Mouse (Mus musculus): ENCODE measurements around the gene 2010003K11Rik.
"Not testable (repeated sequence)": the region's sequence is repeated elsewhere in the genome, so short reads cannot be mapped to it uniquely, and the experiment has no call there.

The 2010003K11Rik gene

DNA sequence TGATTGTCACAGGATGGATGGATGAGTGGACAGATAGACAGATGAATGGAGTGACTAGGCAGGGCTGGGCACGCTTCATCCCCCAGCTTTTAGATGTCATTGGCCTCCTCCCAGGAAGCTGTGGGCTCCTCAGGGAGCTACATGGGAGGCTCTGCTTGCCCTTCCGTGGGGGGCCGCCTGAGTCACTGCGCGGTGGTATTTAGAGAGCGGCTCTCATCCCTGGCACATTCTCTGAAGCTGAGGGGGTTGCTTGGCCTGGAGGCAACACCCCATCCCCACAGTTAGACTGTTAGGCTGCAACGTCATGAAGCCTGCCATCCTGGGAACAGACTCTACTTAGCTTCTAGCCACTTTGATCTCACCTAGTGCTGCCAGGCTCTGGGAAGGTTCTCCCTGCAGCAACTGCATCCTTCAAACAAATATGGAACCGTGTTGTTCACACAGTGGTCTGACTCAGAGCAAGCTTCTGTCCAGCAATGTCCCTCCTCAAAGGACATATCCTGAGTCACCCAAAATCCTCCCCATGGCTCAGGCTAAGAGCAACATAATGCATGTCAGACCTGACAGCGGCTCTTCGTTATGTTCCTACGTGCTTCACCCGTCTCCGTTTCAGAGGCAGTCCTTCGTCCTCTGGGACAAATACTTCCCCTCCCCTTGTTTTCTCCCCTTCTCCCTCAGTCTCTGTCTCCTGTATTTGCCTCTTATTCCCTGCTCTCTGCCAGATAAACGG lies 43.1 kb downstream of the 2010003K11Rik start:
- DNase-seq = no peak

DNA sequence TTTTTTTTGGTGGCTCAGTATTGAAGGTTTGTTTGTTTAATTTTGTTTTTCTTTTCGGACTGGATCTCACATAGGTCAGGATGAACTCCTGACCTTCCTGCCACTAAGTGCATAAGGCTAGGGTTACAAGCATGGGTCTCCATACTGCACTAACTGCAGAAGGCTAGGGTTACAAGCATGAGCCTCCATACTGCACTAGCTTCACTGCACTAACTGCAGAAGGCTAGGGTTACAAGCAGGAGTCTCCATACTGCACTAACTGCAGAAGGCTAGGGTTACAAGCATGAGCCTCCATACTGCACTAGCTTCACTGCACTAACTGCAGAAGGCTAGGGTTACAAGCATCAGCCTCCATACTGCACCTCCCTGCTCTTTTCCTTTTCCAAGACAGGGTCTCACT lies 44.3 kb downstream of the 2010003K11Rik start:
- DNase-seq = not testable (repeated sequence)

DNA sequence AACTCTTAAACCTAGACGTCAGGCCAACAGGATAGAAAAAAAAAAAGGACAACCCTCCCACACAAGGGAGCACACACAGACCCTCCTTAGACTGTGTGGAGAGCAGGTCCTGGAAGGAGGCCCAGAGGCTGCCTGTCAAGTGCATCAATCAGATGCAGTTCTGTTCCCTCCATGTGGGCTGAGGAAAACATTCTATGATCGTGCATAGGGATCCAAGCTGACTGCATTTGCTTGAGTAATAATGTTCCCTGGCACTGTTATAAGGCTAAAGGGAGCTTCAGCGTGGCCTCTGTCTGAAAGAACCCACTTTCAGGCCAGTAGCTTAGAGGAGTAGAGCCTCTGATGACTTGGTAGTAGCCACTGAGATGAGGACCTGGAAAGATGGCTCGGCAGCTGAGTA lies 45.9 kb downstream of the 2010003K11Rik start:
- DNase-seq = no peak

DNA sequence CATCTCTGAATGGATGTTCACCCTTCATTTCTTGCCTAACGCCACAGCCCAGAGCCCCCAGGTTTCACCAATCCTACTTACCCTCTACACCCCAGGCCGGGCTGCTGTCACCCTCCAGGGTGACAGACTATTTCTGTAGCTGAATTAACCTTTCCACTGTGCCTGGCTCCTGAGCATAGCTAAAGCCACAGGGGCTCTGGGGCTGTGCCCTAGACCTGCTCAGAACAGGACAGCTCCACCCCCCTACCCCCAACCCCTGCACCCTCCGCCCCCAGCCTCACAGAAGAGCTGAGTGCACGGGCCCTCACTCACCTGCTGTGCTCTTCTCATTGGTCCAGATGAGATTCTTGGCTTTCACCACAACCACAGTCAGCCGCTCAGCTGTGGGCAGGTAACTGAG lies 46.4 kb downstream of the 2010003K11Rik start:
- no peak for DNase-seq

DNA sequence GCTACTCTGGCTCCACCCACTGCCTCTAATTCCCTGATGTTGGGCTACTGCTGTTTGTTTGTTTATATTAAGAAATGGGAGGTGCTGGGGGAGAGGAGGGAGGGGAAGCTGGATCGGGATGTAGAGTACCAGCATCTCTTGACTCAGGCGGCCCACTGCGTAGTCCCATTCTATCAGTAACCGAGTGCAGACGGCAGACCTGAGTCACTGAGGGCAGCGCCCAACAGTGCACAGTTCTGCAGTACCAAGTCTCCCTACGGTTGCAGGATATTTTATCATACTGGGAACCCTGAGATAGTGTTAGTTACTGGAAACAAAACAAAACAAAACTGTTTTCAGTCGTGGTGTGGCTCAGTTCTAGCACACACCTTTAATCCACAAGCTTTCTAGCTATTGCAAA lies 47.3 kb downstream of the 2010003K11Rik start:
- no peak for DNase-seq

DNA sequence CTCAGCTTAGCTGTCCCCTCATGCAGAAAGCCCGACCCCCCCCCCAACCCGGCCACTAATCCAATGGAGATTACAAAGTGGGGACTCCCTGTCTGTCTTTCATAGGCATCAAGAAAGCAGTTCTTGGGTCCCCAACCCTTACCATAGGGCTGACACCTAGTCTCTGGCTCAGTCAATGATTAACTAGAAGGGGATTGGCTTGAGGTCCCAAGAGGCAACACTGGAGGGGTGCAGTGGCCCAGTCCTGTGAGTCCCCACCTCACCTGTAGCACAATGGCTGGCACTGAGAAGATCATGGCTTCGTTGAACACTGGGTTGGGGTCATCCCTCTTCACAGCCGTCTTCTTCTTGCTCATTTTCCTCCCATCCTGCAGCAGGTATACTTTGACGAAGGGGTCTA lies 47.7 kb downstream of the 2010003K11Rik start:
- no peak for DNase-seq

DNA sequence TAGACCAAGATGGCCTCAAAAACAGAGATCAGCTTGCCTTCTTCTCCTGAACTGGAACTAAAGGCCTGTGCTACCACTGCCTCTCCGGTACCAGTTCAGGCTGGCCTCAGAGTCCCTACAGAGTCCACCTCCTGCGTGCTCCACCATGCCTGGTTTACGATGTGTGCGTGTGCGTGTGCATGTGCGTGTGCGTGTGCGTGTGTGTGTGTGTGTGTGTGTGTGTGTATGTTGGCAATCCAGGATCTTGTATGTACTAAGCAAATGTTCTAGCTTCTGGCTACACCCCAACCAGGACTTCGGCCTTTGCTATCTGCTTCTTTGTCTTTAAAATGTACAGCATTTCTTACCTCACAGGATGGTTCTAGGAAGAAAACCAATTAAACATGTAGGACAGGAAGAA lies 49.2 kb downstream of the 2010003K11Rik start:
- no peak for DNase-seq

DNA sequence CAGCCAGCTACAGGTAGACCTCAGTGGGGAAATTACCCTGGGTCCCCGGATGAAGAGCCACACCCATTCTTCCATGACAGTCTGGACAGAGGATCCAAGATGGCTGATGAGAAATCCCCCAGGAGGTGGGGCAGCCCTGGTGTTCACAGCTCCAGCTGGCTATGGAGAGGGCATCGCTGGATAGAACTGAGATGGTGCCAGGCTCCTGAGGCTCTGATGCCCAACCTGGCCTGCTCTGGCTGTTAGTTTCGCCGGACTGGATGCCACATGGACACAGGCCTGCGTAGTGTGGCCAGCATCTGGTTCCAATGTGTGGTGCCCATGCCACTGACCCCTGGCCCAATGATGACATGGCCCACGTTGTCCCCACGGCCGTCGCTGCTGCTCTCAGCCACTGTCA lies 50.9 kb downstream of the 2010003K11Rik start:
- DNase-seq = no peak
